Mouse (Mus musculus): ENCODE measurements around the gene Foxj2. TPM values are rescaled to one million over a fixed set of nuclear protein-coding genes. Genes with fewer than 3 reads are reported as not detected.

Foxj2 gene
- 8.3 and 9.1 TPM in 2 replicates for polyA plus RNA-seq (2015; fragmentation: Nextera tagmentation; extraction: Ambion mirVana)

- peak; percentile 92 for ATAC-seq (replicated peaks)
- H3K36me3 ChIP-seq (replicated peaks): no peaks in the 10 kb centered on the region
- H3K9me3 ChIP-seq: no peaks in the 10 kb centered on the region
- no peaks in the 10 kb centered on the region for H3K27me3 ChIP-seq (replicated peaks)
- H3K27ac ChIP-seq: peak within 1 kb of the TSS; percentile 66
- peak within 1 kb of the TSS; percentile 85 for H3K4me2 ChIP-seq
- peak within 1 kb of the TSS; percentile 78 for H3K4me3 ChIP-seq
- 2% methylated on average over 56 of the region's 61 CpGs for WGBS
- peaks cover 31% of the 10 kb centered on the region for H3K4me1 ChIP-seq
- H3K9ac ChIP-seq: peak within 1 kb of the TSS; percentile 79
Measured at GRCm38 (mm10) chr6:122819306-122820070, at the start of gene Foxj2. TSS of gene Foxj2 (plus strand) at chr6:122819914.

- Histone ChIP-seq H3K27me3 (replicated peaks) (no peaks in the 10 kb centered on the region), H3K4me3 (no peak overlapping the region), H3K36me3 (replicated peaks) (no peaks in the 10 kb centered on the region), H3K4me1 (peaks cover 22% of the 10 kb centered on the region), H3K4me2 (no peak overlapping the region), H3K27ac (peak overlapping the region; percentile 64), H3K9ac (no peak overlapping the region), H3K9me3 (no peaks in the 10 kb centered on the region)
- WGBS: 89% methylated on average over 11 of the region's 11 CpGs
- no peak for ATAC-seq (replicated peaks)
Measured at GRCm38 (mm10) chr6:122770760-122771315, 48.9 kb upstream of the Foxj2 start.

- H3K4me2 ChIP-seq: no peak overlapping the region
- no peak overlapping the region for H3K4me3 ChIP-seq
- no peak overlapping the region for H3K27ac ChIP-seq
- H3K9me3 ChIP-seq: no peaks in the 10 kb centered on the region
- H3K27me3 ChIP-seq (replicated peaks): no peaks in the 10 kb centered on the region
- H3K36me3 ChIP-seq (replicated peaks): no peaks in the 10 kb centered on the region
- no peak for ATAC-seq (replicated peaks)
- no peak overlapping the region for H3K9ac ChIP-seq
- peaks cover 14% of the 10 kb centered on the region for H3K4me1 ChIP-seq
- WGBS: 61% methylated on average over 6 of the region's 6 CpGs
Measured at GRCm38 (mm10) chr6:122772701-122773100, 47.0 kb upstream of the Foxj2 start.

- Histone ChIP-seq H3K27me3 (replicated peaks) (no peaks in the 10 kb centered on the region), H3K36me3 (replicated peaks) (no peaks in the 10 kb centered on the region), H3K4me1 (peaks cover 13% of the 10 kb centered on the region), H3K4me2 (no peak overlapping the region), H3K4me3 (no peak overlapping the region), H3K27ac (no peak overlapping the region), H3K9me3 (no peaks in the 10 kb centered on the region), H3K9ac (no peak overlapping the region)
- ATAC-seq (replicated peaks): no peak
- 97% methylated on average over 1 of the region's 1 CpGs for WGBS
Measured at GRCm38 (mm10) chr6:122774345-122774744, 45.4 kb upstream of the Foxj2 start.

GRCm38 (mm10) chr6:122776040-122776439, 43.7 kb upstream of the Foxj2 start:
- no peak overlapping the region for H3K27ac ChIP-seq
- no peaks in the 10 kb centered on the region for H3K36me3 ChIP-seq (replicated peaks)
- WGBS: 83% methylated on average over 7 of the region's 7 CpGs
- H3K4me1 ChIP-seq: no peaks in the 10 kb centered on the region
- no peaks in the 10 kb centered on the region for H3K9me3 ChIP-seq
- H3K4me2 ChIP-seq: no peak overlapping the region
- no peaks in the 10 kb centered on the region for H3K27me3 ChIP-seq (replicated peaks)
- ATAC-seq (replicated peaks): no peak
- H3K4me3 ChIP-seq: no peak overlapping the region
- H3K9ac ChIP-seq: no peak overlapping the region

- no peaks in the 10 kb centered on the region for H3K36me3 ChIP-seq (replicated peaks)
- no peak overlapping the region for H3K27ac ChIP-seq
- H3K27me3 ChIP-seq (replicated peaks): no peaks in the 10 kb centered on the region
- no peak overlapping the region for H3K4me2 ChIP-seq
- no peaks in the 10 kb centered on the region for H3K9me3 ChIP-seq
- 65% methylated on average over 1 of the region's 1 CpGs for WGBS
- no peak overlapping the region for H3K9ac ChIP-seq
- no peaks in the 10 kb centered on the region for H3K4me1 ChIP-seq
- ATAC-seq (replicated peaks): no peak
- no peak overlapping the region for H3K4me3 ChIP-seq
Measured at GRCm38 (mm10) chr6:122779916-122780315, 39.8 kb upstream of the Foxj2 start.

- Histone ChIP-seq H3K27me3 (replicated peaks) (no peaks in the 10 kb centered on the region), H3K4me1 (no peaks in the 10 kb centered on the region), H3K4me2 (no peak overlapping the region), H3K27ac (no peak overlapping the region), H3K4me3 (no peak overlapping the region), H3K9me3 (no peaks in the 10 kb centered on the region), H3K36me3 (replicated peaks) (no peaks in the 10 kb centered on the region), H3K9ac (no peak overlapping the region)
- ATAC-seq (replicated peaks): no peak
- WGBS: 75% methylated on average over 4 of the region's 4 CpGs
Measured at GRCm38 (mm10) chr6:122781167-122781566, 38.5 kb upstream of the Foxj2 start.

GRCm38 (mm10) chr6:122782164-122782563, 37.5 kb upstream of the Foxj2 start:
- no peak overlapping the region for H3K9ac ChIP-seq
- H3K27ac ChIP-seq: no peak overlapping the region
- H3K36me3 ChIP-seq (replicated peaks): no peaks in the 10 kb centered on the region
- no peaks in the 10 kb centered on the region for H3K9me3 ChIP-seq
- WGBS: 71% methylated on average over 3 of the region's 3 CpGs
- no peak overlapping the region for H3K4me2 ChIP-seq
- no peaks in the 10 kb centered on the region for H3K4me1 ChIP-seq
- ATAC-seq (replicated peaks): no peak
- H3K4me3 ChIP-seq: no peak overlapping the region
- H3K27me3 ChIP-seq (replicated peaks): no peaks in the 10 kb centered on the region

GRCm38 (mm10) chr6:122784866-122785265, 34.8 kb upstream of the Foxj2 start:
- no peaks in the 10 kb centered on the region for H3K4me1 ChIP-seq
- no peaks in the 10 kb centered on the region for H3K9me3 ChIP-seq
- no peak overlapping the region for H3K9ac ChIP-seq
- H3K4me2 ChIP-seq: no peak overlapping the region
- no peaks in the 10 kb centered on the region for H3K27me3 ChIP-seq (replicated peaks)
- no peaks in the 10 kb centered on the region for H3K36me3 ChIP-seq (replicated peaks)
- ATAC-seq (replicated peaks): no peak
- H3K4me3 ChIP-seq: no peak overlapping the region
- WGBS: 95% methylated on average over 3 of the region's 3 CpGs
- H3K27ac ChIP-seq: no peak overlapping the region

- Histone ChIP-seq H3K4me1 (no peaks in the 10 kb centered on the region), H3K9ac (no peak overlapping the region), H3K27me3 (replicated peaks) (no peaks in the 10 kb centered on the region), H3K9me3 (no peaks in the 10 kb centered on the region), H3K27ac (no peak overlapping the region), H3K4me3 (no peak overlapping the region), H3K4me2 (no peak overlapping the region), H3K36me3 (replicated peaks) (no peaks in the 10 kb centered on the region)
- peak; percentile 85 for ATAC-seq (replicated peaks)
- 24% methylated on average over 5 of the region's 5 CpGs for WGBS
Measured at GRCm38 (mm10) chr6:122786275-122786674, 33.4 kb upstream of the Foxj2 start.

GRCm38 (mm10) chr6:122795254-122795935, 24.3 kb upstream of the Foxj2 start:
- H3K27me3 ChIP-seq (replicated peaks): no peaks in the 10 kb centered on the region
- H3K4me3 ChIP-seq: no peak overlapping the region
- no peak overlapping the region for H3K27ac ChIP-seq
- no peaks in the 10 kb centered on the region for H3K36me3 ChIP-seq (replicated peaks)
- no peaks in the 10 kb centered on the region for H3K9me3 ChIP-seq
- H3K4me1 ChIP-seq: no peaks in the 10 kb centered on the region
- no peak overlapping the region for H3K4me2 ChIP-seq
- 74% methylated on average over 8 of the region's 8 CpGs for WGBS
- no peak for ATAC-seq (replicated peaks)
- no peak overlapping the region for H3K9ac ChIP-seq

GRCm38 (mm10) chr6:122800640-122801300, 18.9 kb upstream of the Foxj2 start:
- WGBS: 37% methylated on average over 10 of the region's 10 CpGs
- no peak overlapping the region; the same call in 1 of the 2 replicates for H3K27ac ChIP-seq
- peak overlapping the region; percentile 54 for H3K4me3 ChIP-seq
- H3K36me3 ChIP-seq (replicated peaks): no peaks in the 10 kb centered on the region
- peaks cover 7% of the 10 kb centered on the region for H3K27me3 ChIP-seq (replicated peaks)
- H3K9ac ChIP-seq: peak overlapping the region; percentile 62
- no peak; the same call in 1 of the 2 replicates for ATAC-seq (replicated peaks)
- H3K9me3 ChIP-seq: no peaks in the 10 kb centered on the region
- peaks cover 13% of the 10 kb centered on the region for H3K4me1 ChIP-seq
- H3K4me2 ChIP-seq: peak overlapping the region; percentile 84

Measured in midbrain, embryonic 15.5 days (tissue).